Mouse (Mus musculus): ENCODE measurements around the gene Plekhm2. TPM values are rescaled to one million over a fixed set of nuclear protein-coding genes. Genes with fewer than 3 reads are reported as not detected.

Plekhm2 gene
- 5.0 and 7.0 TPM in 2 replicates for polyA plus RNA-seq (2015; fragmentation: Nextera tagmentation; extraction: Ambion mirVana)

GRCm38 (mm10) chr4:141664799-141665198 is at the start of gene Plekhm2:
Gene Plekhm2 (minus strand): TSS chr4:141664899.
- H3K27ac ChIP-seq (ENCODE audit: low read length) = peak within 1 kb of the TSS; percentile 74
- H3K4me2 ChIP-seq (ENCODE audit: low read length) = peak within 1 kb of the TSS; percentile 90
- H3K9me3 ChIP-seq (ENCODE audit: control insufficient read depth, low read length) = no peaks in the 10 kb centered on the region
- H3K36me3 ChIP-seq (ENCODE audit: control insufficient read depth, insufficient read depth) = peaks cover under 1% of the 10 kb centered on the region; the same call in 1 of the 2 replicates
- peak within 1 kb of the TSS; percentile 98 for H3K9ac ChIP-seq (replicated peaks; ENCODE audit: low read depth, low read length)
- ATAC-seq = no peak; the same call in 1 of the 2 replicates
- peak within 1 kb of the TSS; percentile 86 for H3K4me3 ChIP-seq (replicated peaks; ENCODE audit: low read length)
- no peaks in the 10 kb centered on the region for H3K27me3 ChIP-seq (replicated peaks; ENCODE audit: control insufficient read depth, insufficient read depth, low read length)
- peaks cover 13% of the 10 kb centered on the region for H3K4me1 ChIP-seq (replicated peaks; ENCODE audit: control insufficient read depth, insufficient read depth, low read length)
- 67% methylated on average over 8 of the region's 8 CpGs for WGBS

GRCm38 (mm10) chr4:141713598-141714142 is 49.0 kb upstream of the Plekhm2 start:
- 95% methylated on average over 5 of the region's 5 CpGs for WGBS

GRCm38 (mm10) chr4:141711250-141711649 is 46.6 kb upstream of the Plekhm2 start:
- H3K27ac ChIP-seq (ENCODE audit: low read length) = no peak overlapping the region
- no peak overlapping the region for H3K4me3 ChIP-seq (replicated peaks; ENCODE audit: low read length)
- 93% methylated on average over 1 of the region's 1 CpGs for WGBS
- no peak for ATAC-seq
- no peaks in the 10 kb centered on the region for H3K4me1 ChIP-seq (replicated peaks; ENCODE audit: control insufficient read depth, insufficient read depth, low read length)
- no peak overlapping the region for H3K4me2 ChIP-seq (ENCODE audit: low read length)
- no peaks in the 10 kb centered on the region for H3K9me3 ChIP-seq (ENCODE audit: control insufficient read depth, low read length)
- H3K27me3 ChIP-seq (replicated peaks; ENCODE audit: control insufficient read depth, insufficient read depth, low read length) = no peaks in the 10 kb centered on the region
- H3K36me3 ChIP-seq (ENCODE audit: control insufficient read depth, insufficient read depth) = peaks cover 3% of the 10 kb centered on the region
- H3K9ac ChIP-seq (replicated peaks; ENCODE audit: low read depth, low read length) = no peak overlapping the region

More at GRCm38 (mm10) chr4:141713598-141714142, 49.0 kb upstream of the Plekhm2 start:
- H3K9ac ChIP-seq (replicated peaks; ENCODE audit: low read depth, low read length) = no peak overlapping the region
- H3K36me3 ChIP-seq (ENCODE audit: control insufficient read depth, insufficient read depth) = peaks cover 3% of the 10 kb centered on the region
- H3K4me3 ChIP-seq (replicated peaks; ENCODE audit: low read length) = no peak overlapping the region
- no peak overlapping the region for H3K27ac ChIP-seq (ENCODE audit: low read length)
- H3K27me3 ChIP-seq (replicated peaks; ENCODE audit: control insufficient read depth, insufficient read depth, low read length) = no peaks in the 10 kb centered on the region
- no peaks in the 10 kb centered on the region for H3K9me3 ChIP-seq (ENCODE audit: control insufficient read depth, low read length)
- ATAC-seq = no peak
- no peak overlapping the region for H3K4me2 ChIP-seq (ENCODE audit: low read length)
- H3K4me1 ChIP-seq (replicated peaks; ENCODE audit: control insufficient read depth, insufficient read depth, low read length) = no peaks in the 10 kb centered on the region

- no peak overlapping the region for H3K9ac ChIP-seq (replicated peaks; ENCODE audit: low read depth, low read length)
- peaks cover 3% of the 10 kb centered on the region for H3K36me3 ChIP-seq (ENCODE audit: control insufficient read depth, insufficient read depth)
- no peak overlapping the region for H3K27ac ChIP-seq (ENCODE audit: low read length)
- H3K4me1 ChIP-seq (replicated peaks; ENCODE audit: control insufficient read depth, insufficient read depth, low read length) = no peaks in the 10 kb centered on the region
- no peak overlapping the region for H3K4me2 ChIP-seq (ENCODE audit: low read length)
- no peak for ATAC-seq
- 97% methylated on average over 2 of the region's 2 CpGs for WGBS
- no peaks in the 10 kb centered on the region for H3K27me3 ChIP-seq (replicated peaks; ENCODE audit: control insufficient read depth, insufficient read depth, low read length)
- H3K4me3 ChIP-seq (replicated peaks; ENCODE audit: low read length) = no peak overlapping the region
- no peaks in the 10 kb centered on the region for H3K9me3 ChIP-seq (ENCODE audit: control insufficient read depth, low read length)
Measured at GRCm38 (mm10) chr4:141708971-141709370, 44.3 kb upstream of the Plekhm2 start.

GRCm38 (mm10) chr4:141708005-141708404 is 43.3 kb upstream of the Plekhm2 start:
- H3K27ac ChIP-seq (ENCODE audit: low read length) = no peak overlapping the region
- no peak overlapping the region for H3K4me2 ChIP-seq (ENCODE audit: low read length)
- no peak overlapping the region for H3K9ac ChIP-seq (replicated peaks; ENCODE audit: low read depth, low read length)
- no peaks in the 10 kb centered on the region for H3K9me3 ChIP-seq (ENCODE audit: control insufficient read depth, low read length)
- H3K36me3 ChIP-seq (ENCODE audit: control insufficient read depth, insufficient read depth) = peaks cover 8% of the 10 kb centered on the region
- H3K4me1 ChIP-seq (replicated peaks; ENCODE audit: control insufficient read depth, insufficient read depth, low read length) = no peaks in the 10 kb centered on the region
- H3K4me3 ChIP-seq (replicated peaks; ENCODE audit: low read length) = no peak overlapping the region
- ATAC-seq = no peak
- WGBS = 92% methylated on average over 7 of the region's 7 CpGs
- no peaks in the 10 kb centered on the region for H3K27me3 ChIP-seq (replicated peaks; ENCODE audit: control insufficient read depth, insufficient read depth, low read length)

- no peak overlapping the region for H3K9ac ChIP-seq (replicated peaks; ENCODE audit: low read depth, low read length)
- H3K27ac ChIP-seq (ENCODE audit: low read length) = peak overlapping the region; percentile 3
- peaks cover 8% of the 10 kb centered on the region for H3K36me3 ChIP-seq (ENCODE audit: control insufficient read depth, insufficient read depth)
- H3K27me3 ChIP-seq (replicated peaks; ENCODE audit: control insufficient read depth, insufficient read depth, low read length) = no peaks in the 10 kb centered on the region
- no peaks in the 10 kb centered on the region for H3K4me1 ChIP-seq (replicated peaks; ENCODE audit: control insufficient read depth, insufficient read depth, low read length)
- ATAC-seq = peak; percentile 93
- H3K4me3 ChIP-seq (replicated peaks; ENCODE audit: low read length) = no peak overlapping the region
- WGBS = 65% methylated on average over 4 of the region's 4 CpGs
- H3K4me2 ChIP-seq (ENCODE audit: low read length) = no peak overlapping the region
- no peaks in the 10 kb centered on the region for H3K9me3 ChIP-seq (ENCODE audit: control insufficient read depth, low read length)
Measured at GRCm38 (mm10) chr4:141705331-141705730, 40.6 kb upstream of the Plekhm2 start.

- ATAC-seq = no peak
- H3K4me2 ChIP-seq (ENCODE audit: low read length) = no peak overlapping the region
- H3K4me1 ChIP-seq (replicated peaks; ENCODE audit: control insufficient read depth, insufficient read depth, low read length) = no peaks in the 10 kb centered on the region
- no peaks in the 10 kb centered on the region for H3K27me3 ChIP-seq (replicated peaks; ENCODE audit: control insufficient read depth, insufficient read depth, low read length)
- H3K36me3 ChIP-seq (ENCODE audit: control insufficient read depth, insufficient read depth) = peaks cover 6% of the 10 kb centered on the region
- 71% methylated on average over 2 of the region's 2 CpGs for WGBS
- H3K27ac ChIP-seq (ENCODE audit: low read length) = peak overlapping the region; percentile 3
- no peaks in the 10 kb centered on the region for H3K9me3 ChIP-seq (ENCODE audit: control insufficient read depth, low read length)
- no peak overlapping the region for H3K4me3 ChIP-seq (replicated peaks; ENCODE audit: low read length)
- no peak overlapping the region for H3K9ac ChIP-seq (replicated peaks; ENCODE audit: low read depth, low read length)
Measured at GRCm38 (mm10) chr4:141704625-141705024, 39.9 kb upstream of the Plekhm2 start.

- no peaks in the 10 kb centered on the region for H3K27me3 ChIP-seq (replicated peaks; ENCODE audit: control insufficient read depth, insufficient read depth, low read length)
- H3K9me3 ChIP-seq (ENCODE audit: control insufficient read depth, low read length) = no peaks in the 10 kb centered on the region
- no peak overlapping the region for H3K4me2 ChIP-seq (ENCODE audit: low read length)
- 91% methylated on average over 8 of the region's 8 CpGs for WGBS
- H3K9ac ChIP-seq (replicated peaks; ENCODE audit: low read depth, low read length) = no peak overlapping the region
- H3K36me3 ChIP-seq (ENCODE audit: control insufficient read depth, insufficient read depth) = peaks cover 17% of the 10 kb centered on the region
- ATAC-seq = no peak
- no peak overlapping the region for H3K27ac ChIP-seq (ENCODE audit: low read length)
- no peaks in the 10 kb centered on the region for H3K4me1 ChIP-seq (replicated peaks; ENCODE audit: control insufficient read depth, insufficient read depth, low read length)
- H3K4me3 ChIP-seq (replicated peaks; ENCODE audit: low read length) = no peak overlapping the region
Measured at GRCm38 (mm10) chr4:141694719-141695118, 30.0 kb upstream of the Plekhm2 start.

GRCm38 (mm10) chr4:141688505-141688904 is 23.8 kb upstream of the Plekhm2 start:
- H3K36me3 ChIP-seq (ENCODE audit: control insufficient read depth, insufficient read depth) = peaks cover 34% of the 10 kb centered on the region
- 94% methylated on average over 8 of the region's 8 CpGs for WGBS
- no peak for ATAC-seq
- H3K27me3 ChIP-seq (replicated peaks; ENCODE audit: control insufficient read depth, insufficient read depth, low read length) = no peaks in the 10 kb centered on the region
- no peak overlapping the region for H3K9ac ChIP-seq (replicated peaks; ENCODE audit: low read depth, low read length)
- no peaks in the 10 kb centered on the region for H3K9me3 ChIP-seq (ENCODE audit: control insufficient read depth, low read length)
- H3K4me1 ChIP-seq (replicated peaks; ENCODE audit: control insufficient read depth, insufficient read depth, low read length) = no peaks in the 10 kb centered on the region
- H3K27ac ChIP-seq (ENCODE audit: low read length) = no peak overlapping the region
- no peak overlapping the region for H3K4me3 ChIP-seq (replicated peaks; ENCODE audit: low read length)
- H3K4me2 ChIP-seq (ENCODE audit: low read length) = no peak overlapping the region

GRCm38 (mm10) chr4:141686525-141686924 is 21.8 kb upstream of the Plekhm2 start:
- Histone ChIP-seq H3K36me3 (ENCODE audit: control insufficient read depth, insufficient read depth) (peaks cover 26% of the 10 kb centered on the region), H3K4me3 (replicated peaks; ENCODE audit: low read length) (no peak overlapping the region)

More at GRCm38 (mm10) chr4:141686525-141686924, 21.8 kb upstream of the Plekhm2 start:
- Histone ChIP-seq H3K4me1 (replicated peaks; ENCODE audit: control insufficient read depth, insufficient read depth, low read length) (no peaks in the 10 kb centered on the region), H3K27me3 (replicated peaks; ENCODE audit: control insufficient read depth, insufficient read depth, low read length) (no peaks in the 10 kb centered on the region), H3K9ac (replicated peaks; ENCODE audit: low read depth, low read length) (no peak overlapping the region), H3K27ac (ENCODE audit: low read length) (no peak overlapping the region), H3K4me2 (ENCODE audit: low read length) (no peak overlapping the region), H3K9me3 (ENCODE audit: control insufficient read depth, low read length) (no peaks in the 10 kb centered on the region)
- WGBS = 54% methylated on average over 8 of the region's 8 CpGs
- ATAC-seq = no peak
